Mouse (Mus musculus): ENCODE results near the gene Retnlg. TPM values are rescaled to one million over a fixed set of nuclear protein-coding genes. Genes with fewer than 3 reads are reported as not detected.

Gene Retnlg
- polyA plus RNA-seq, 1 experiment from 2014 or later, result 0.32 TPM

DNA sequence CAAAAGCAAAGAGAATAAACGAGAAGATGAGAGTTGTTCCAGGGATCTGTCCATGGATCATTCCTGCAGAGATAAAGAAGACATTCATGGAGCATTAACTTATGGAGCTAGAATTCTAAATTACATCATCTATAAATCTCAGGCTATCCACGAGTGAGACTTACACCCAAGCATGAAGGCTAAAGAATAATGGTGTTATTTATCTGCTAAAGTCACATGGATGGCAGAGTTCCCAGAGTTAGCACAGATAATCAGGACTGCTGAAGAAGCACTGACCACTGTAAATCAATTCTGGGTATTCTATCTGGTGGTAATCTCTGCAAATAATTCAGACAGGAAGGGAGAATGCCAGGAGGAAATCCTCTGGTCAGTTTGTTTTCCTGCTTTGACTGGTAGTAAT is 18.3 kb downstream of the Retnlg start:
- Histone ChIP-seq H3K4me3 (no peak overlapping the region), H3K4me1 (no peaks in the 10 kb centered on the region), H3K27ac (replicated peaks) (no peak overlapping the region), H3K4me2 (replicated peaks) (no peak overlapping the region), H3K9ac (replicated peaks) (no peak overlapping the region), H3K27me3 (no peaks in the 10 kb centered on the region), H3K9me3 (no peaks in the 10 kb centered on the region), H3K36me3 (no peaks in the 10 kb centered on the region)
- no peak for ATAC-seq (replicated peaks)
- 73% methylated on average over 2 of the region's 2 CpGs for WGBS

- no peak for ATAC-seq (replicated peaks)
- Histone ChIP-seq H3K4me3 (no peak overlapping the region), H3K4me1 (no peaks in the 10 kb centered on the region), H3K27me3 (no peaks in the 10 kb centered on the region), H3K4me2 (replicated peaks) (no peak overlapping the region), H3K9me3 (no peaks in the 10 kb centered on the region), H3K27ac (replicated peaks) (no peak overlapping the region), H3K36me3 (no peaks in the 10 kb centered on the region), H3K9ac (replicated peaks) (no peak overlapping the region)
- 86% methylated on average over 1 of the region's 1 CpGs for WGBS
Observed at GRCm38 (mm10) chr16:48899868-48900267, 27.4 kb downstream of the Retnlg start.

DNA sequence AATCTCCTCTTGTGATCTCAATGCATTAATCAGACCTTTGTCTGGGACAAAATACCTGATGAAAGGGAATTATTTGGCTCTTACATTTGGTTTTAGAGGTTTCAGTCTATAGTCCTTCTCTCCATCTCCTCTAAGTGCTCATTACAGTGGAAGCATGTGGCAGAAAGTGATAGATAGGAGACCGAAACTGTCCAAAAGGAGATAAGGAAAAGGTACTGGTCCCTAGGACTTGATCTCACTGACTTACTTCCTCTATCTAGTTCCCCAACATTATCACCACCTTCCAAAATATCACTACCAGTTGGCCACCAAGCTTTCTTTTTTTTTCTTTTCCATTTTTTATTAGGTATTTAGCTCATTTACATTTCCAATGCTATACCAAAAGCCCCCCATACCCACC is 38.8 kb downstream of the Retnlg start:
- H3K9me3 ChIP-seq, result no peaks in the 10 kb centered on the region
- no peaks in the 10 kb centered on the region for H3K36me3 ChIP-seq
- no peak for ATAC-seq (replicated peaks)
- WGBS, result 96% methylated on average over 1 of the region's 1 CpGs
- no peak overlapping the region for H3K9ac ChIP-seq (replicated peaks)
- H3K4me1 ChIP-seq, result no peaks in the 10 kb centered on the region
- H3K4me2 ChIP-seq (replicated peaks), result no peak overlapping the region
- no peak overlapping the region for H3K4me3 ChIP-seq
- no peaks in the 10 kb centered on the region for H3K27me3 ChIP-seq
- H3K27ac ChIP-seq (replicated peaks), result no peak overlapping the region

GRCm38 (mm10) chr16:48913206-48913605 is 40.8 kb downstream of the Retnlg start:
- Histone ChIP-seq H3K36me3 (no peaks in the 10 kb centered on the region), H3K9me3 (no peaks in the 10 kb centered on the region), H3K27me3 (no peaks in the 10 kb centered on the region), H3K4me1 (no peaks in the 10 kb centered on the region), H3K27ac (replicated peaks) (no peak overlapping the region), H3K4me2 (replicated peaks) (no peak overlapping the region), H3K4me3 (no peak overlapping the region), H3K9ac (replicated peaks) (no peak overlapping the region)
- WGBS, result 98% methylated on average over 3 of the region's 3 CpGs
- no peak for ATAC-seq (replicated peaks)

GRCm38 (mm10) chr16:48923724-48924123 is 51.3 kb downstream of the Retnlg start:
- no peak overlapping the region for H3K27ac ChIP-seq (replicated peaks)
- H3K9me3 ChIP-seq, result no peaks in the 10 kb centered on the region
- WGBS, result 95% methylated on average over 1 of the region's 1 CpGs
- ATAC-seq (replicated peaks), result no peak
- H3K27me3 ChIP-seq, result no peaks in the 10 kb centered on the region
- H3K4me2 ChIP-seq (replicated peaks), result no peak overlapping the region
- H3K4me3 ChIP-seq, result no peak overlapping the region
- no peaks in the 10 kb centered on the region for H3K4me1 ChIP-seq
- no peak overlapping the region for H3K9ac ChIP-seq (replicated peaks)
- H3K36me3 ChIP-seq, result peaks cover 40% of the 10 kb centered on the region

Other genes with a start within 250 kb of the Retnlg start
- gene Trat1, start 100.6 kb upstream of the Retnlg start, polyA plus RNA-seq (2015; fragmentation: Nextera tagmentation; extraction: Ambion mirVana), result not detected in 2 replicates
- not detected in 2 replicates for gene Retnlb, start 55.8 kb upstream of the Retnlg start, polyA plus RNA-seq (2015; fragmentation: Nextera tagmentation; extraction: Ambion mirVana)
- not detected in 2 replicates for gene Retnla, start 30.1 kb upstream of the Retnlg start, polyA plus RNA-seq (2015; fragmentation: Nextera tagmentation; extraction: Ambion mirVana)
- 48.4 and 48.7 TPM in 2 replicates for gene Dzip3, start 121.5 kb downstream of the Retnlg start, polyA plus RNA-seq (2015; fragmentation: Nextera tagmentation; extraction: Ambion mirVana)
- gene Cip2a, start 121.6 kb downstream of the Retnlg start, polyA plus RNA-seq (2015; fragmentation: Nextera tagmentation; extraction: Ambion mirVana), result 17.5 and 20.0 TPM in 2 replicates
- 0.05 and 0.11 TPM in 2 replicates for gene Myh15, start 184.9 kb downstream of the Retnlg start, polyA plus RNA-seq (2015; fragmentation: Nextera tagmentation; extraction: Ambion mirVana)

Data from forebrain, embryonic 15.5 days (tissue).